Mouse (Mus musculus) forebrain, embryonic 11.5 days (tissue): ENCODE measurements at regions not wholly inside any gene's neighbourhood (a gene's known extent, or its start where the extent isn't known, plus 50 kb on each side); places are given as distances from the start of the nearest gene placed in this dataset.

Source experiments
- ATAC-seq: fragments of 200-750 bp; cut with Nextera tagmentation; replicated peaks from 2 replicates; pipeline ENCODE4 v1.8.0; 2017; ENCODE audit warnings: moderate TSS enrichment; ENCODE audit not compliant: low FRiP score
- DNase-seq: peaks from one replicate; pipeline ENCODE4 v3.0.0-alpha.2; 2017; ENCODE audit warnings: low spot score
- H3K27ac ChIP-seq: fragments of 300-500 bp; sonication (generic); 2 replicates; pipeline ENCODE4 v1.5.1; 2014; ENCODE audit warnings: low read depth, low read length
- H3K27me3 ChIP-seq: fragments of 300-500 bp; sonication (generic); 2 replicates; pipeline ENCODE4 v1.6.1; 2014; ENCODE audit warnings: mild to moderate bottlenecking, low read length, mixed read lengths; ENCODE audit not compliant: control insufficient read depth, insufficient read depth
- H3K36me3 ChIP-seq: fragments of 300-500 bp; sonication (generic); 2 replicates; pipeline ENCODE4 v1.6.1; 2014; ENCODE audit warnings: mild to moderate bottlenecking, low read length, moderate library complexity, mixed read lengths; ENCODE audit not compliant: control insufficient read depth, insufficient read depth
- H3K4me1 ChIP-seq: fragments of 300-500 bp; sonication (generic); replicated peaks from 2 replicates; pipeline ENCODE4 v1.6.1; 2014; ENCODE audit warnings: low read length, mixed read lengths; ENCODE audit not compliant: control insufficient read depth, insufficient read depth
- H3K4me2 ChIP-seq: fragments of 300-500 bp; sonication (generic); 2 replicates; pipeline ENCODE4 v1.6.1; 2014; ENCODE audit warnings: low read depth, mild to moderate bottlenecking, low read length, moderate library complexity, mixed read lengths; ENCODE audit not compliant: severe bottlenecking
- H3K4me3 ChIP-seq: fragments of 300-500 bp; sonication (generic); 2 replicates; pipeline ENCODE4 v1.5.1; 2014; ENCODE audit warnings: low read depth, low read length
- H3K9ac ChIP-seq: fragments of 300-500 bp; sonication (generic); 2 replicates; pipeline ENCODE4 v1.6.1; 2014; ENCODE audit warnings: low read length
- H3K9me3 ChIP-seq: fragments of 300-500 bp; sonication (generic); 2 replicates; pipeline ENCODE4 v1.6.1; 2016; ENCODE audit warnings: low read length, mixed read lengths; ENCODE audit not compliant: control insufficient read depth
- WGBS: fragments of 180-500 bp; shearing (Covaris S2); extraction: QIAGEN DNeasy Blood & Tissue Kit; methylation state at CpG from one replicate; pipeline ENCODE4 v1.1.7; 2014; 5-methylcytosine and 5-hydroxymethylcytosine counted together

DNA sequence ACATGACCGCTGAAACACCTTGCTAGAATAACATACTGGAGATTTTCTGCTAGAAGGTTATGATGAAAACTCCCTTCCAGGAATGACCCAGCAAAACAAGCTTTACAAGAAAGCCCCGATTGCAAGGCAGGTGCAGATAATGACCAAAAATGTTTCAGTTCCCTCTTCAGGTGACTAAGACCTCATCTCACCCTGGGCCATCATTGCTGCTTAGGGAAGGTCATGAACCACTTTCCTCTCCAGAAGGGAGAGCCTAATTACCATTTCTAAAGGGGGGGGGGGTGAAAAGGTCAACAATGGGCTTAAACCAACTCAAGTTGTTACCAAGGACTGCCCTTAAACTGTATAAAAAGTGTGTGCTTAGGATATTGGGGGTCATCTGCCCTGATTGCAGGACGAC, 59.8 kb upstream of the Speer4c start:
- Histone ChIP-seq H3K4me3 (no peak overlapping the region), H3K27me3 (no peaks in the 10 kb centered on the region), H3K27ac (no peak overlapping the region), H3K9ac (no peak overlapping the region), H3K36me3 (no peaks in the 10 kb centered on the region), H3K4me2 (no peak overlapping the region), H3K9me3 (no peaks in the 10 kb centered on the region), H3K4me1 (no peaks in the 10 kb centered on the region)
- 41% methylated on average over 3 of the region's 3 CpGs for WGBS
- ATAC-seq (no peak), DNase-seq (no peak)

DNA sequence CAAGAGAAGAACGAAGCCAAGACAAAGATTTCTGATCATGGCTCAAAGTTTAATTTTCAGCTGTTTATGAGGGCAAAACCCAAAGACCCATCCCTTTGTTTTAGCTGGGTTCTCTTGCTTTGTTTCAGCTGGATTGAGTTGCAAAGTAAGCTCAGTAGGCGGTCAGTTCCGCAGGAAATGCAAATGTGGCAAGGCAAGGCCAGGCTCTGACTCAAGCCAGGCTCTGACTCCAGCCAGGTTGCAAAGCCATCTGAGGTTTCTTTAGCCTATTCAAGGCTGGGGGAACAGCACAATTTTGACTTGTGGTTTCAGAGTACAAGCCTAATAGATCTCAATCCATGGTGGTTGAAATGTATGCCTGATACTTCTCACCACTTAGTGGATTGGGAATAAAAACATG, 60.5 kb upstream of the Speer4c start:
- H3K4me2 ChIP-seq = no peak overlapping the region
- H3K4me3 ChIP-seq = no peak overlapping the region
- 21% methylated on average over 3 of the region's 3 CpGs for WGBS
- no peaks in the 10 kb centered on the region for H3K27me3 ChIP-seq
- no peak overlapping the region for H3K9ac ChIP-seq
- H3K9me3 ChIP-seq = no peaks in the 10 kb centered on the region
- H3K36me3 ChIP-seq = no peaks in the 10 kb centered on the region
- no peak for ATAC-seq
- no peak overlapping the region for H3K27ac ChIP-seq
- no peaks in the 10 kb centered on the region for H3K4me1 ChIP-seq
- DNase-seq = no peak

DNA sequence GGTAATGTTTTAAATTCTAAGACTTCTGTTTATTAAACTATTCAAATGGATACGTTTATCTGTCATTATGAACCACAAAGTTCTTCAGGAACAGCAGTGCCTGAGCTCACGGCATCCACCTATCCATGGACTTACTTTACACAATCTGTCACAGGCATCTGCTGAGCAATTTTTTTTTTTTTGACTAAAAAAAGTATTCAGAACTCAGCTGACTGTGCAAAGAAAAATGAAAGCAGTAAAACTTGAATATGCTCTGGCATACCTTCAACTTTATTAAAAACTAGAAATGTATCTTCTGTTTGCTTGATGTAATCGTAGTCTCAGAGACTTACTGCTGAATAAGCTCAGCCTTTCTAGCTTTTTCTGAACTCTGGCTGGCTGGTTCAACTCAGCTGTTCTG, 62.0 kb upstream of the Speer4c start:
- Histone ChIP-seq H3K4me2 (no peak overlapping the region), H3K27me3 (no peaks in the 10 kb centered on the region), H3K27ac (no peak overlapping the region), H3K4me3 (no peak overlapping the region), H3K9ac (no peak overlapping the region), H3K36me3 (no peaks in the 10 kb centered on the region), H3K4me1 (no peaks in the 10 kb centered on the region), H3K9me3 (no peaks in the 10 kb centered on the region)
- ATAC-seq = no peak
- WGBS = 82% methylated on average over 3 of the region's 3 CpGs
- DNase-seq = no peak

DNA sequence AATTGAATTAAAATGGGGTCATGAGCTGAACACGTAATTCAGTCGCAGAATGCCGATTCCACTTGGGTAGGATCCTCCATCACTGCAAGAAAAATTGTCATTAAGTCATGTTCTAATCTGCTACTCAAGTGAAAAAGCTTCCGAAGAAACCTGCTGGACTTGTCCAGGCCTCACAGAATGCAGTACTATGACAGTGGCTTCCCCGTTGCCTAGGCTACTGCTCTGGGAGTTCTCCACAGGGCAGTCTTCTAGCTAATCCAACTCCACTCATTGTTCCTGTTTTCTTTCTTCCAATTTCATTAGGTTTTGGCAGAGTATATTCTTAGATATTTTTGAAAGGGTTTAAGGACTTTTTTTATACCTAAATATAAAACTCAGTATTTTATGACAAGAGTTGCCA, 89.5 kb upstream of the Speer4c start:
- Histone ChIP-seq H3K27me3 (no peaks in the 10 kb centered on the region), H3K27ac (no peak overlapping the region), H3K9ac (no peak overlapping the region), H3K4me3 (no peak overlapping the region), H3K36me3 (no peaks in the 10 kb centered on the region), H3K9me3 (no peaks in the 10 kb centered on the region), H3K4me1 (no peaks in the 10 kb centered on the region), H3K4me2 (no peak overlapping the region)
- WGBS = 75% methylated on average over 5 of the region's 5 CpGs
- DNase-seq (peak; percentile 49), ATAC-seq (no peak)

DNA sequence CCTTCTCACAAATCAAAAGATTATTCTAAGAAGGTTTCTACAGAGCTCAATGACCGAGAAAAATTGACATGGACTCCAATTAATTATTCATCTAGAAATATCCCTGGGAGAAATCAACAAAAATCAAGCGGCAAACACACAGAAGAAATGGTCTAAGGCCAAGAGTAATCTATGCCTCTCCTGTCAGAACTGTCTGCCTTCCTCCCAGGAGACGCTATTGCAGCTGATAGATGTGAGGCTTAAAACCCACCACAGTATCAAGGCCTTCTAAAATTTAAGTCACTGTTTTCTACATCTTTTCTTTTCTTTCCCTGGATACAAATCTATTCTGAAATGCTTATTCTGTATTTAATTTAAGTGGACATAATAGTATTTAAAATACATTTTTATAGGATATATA, 102.8 kb upstream of the Speer4c start:
- no peak for ATAC-seq
- Histone ChIP-seq H3K9me3 (no peaks in the 10 kb centered on the region), H3K4me3 (no peak overlapping the region), H3K27me3 (no peaks in the 10 kb centered on the region), H3K4me2 (no peak overlapping the region), H3K9ac (no peak overlapping the region), H3K4me1 (no peaks in the 10 kb centered on the region), H3K36me3 (no peaks in the 10 kb centered on the region), H3K27ac (no peak overlapping the region)
- no peak for DNase-seq
- WGBS = 78% methylated on average over 3 of the region's 3 CpGs

DNA sequence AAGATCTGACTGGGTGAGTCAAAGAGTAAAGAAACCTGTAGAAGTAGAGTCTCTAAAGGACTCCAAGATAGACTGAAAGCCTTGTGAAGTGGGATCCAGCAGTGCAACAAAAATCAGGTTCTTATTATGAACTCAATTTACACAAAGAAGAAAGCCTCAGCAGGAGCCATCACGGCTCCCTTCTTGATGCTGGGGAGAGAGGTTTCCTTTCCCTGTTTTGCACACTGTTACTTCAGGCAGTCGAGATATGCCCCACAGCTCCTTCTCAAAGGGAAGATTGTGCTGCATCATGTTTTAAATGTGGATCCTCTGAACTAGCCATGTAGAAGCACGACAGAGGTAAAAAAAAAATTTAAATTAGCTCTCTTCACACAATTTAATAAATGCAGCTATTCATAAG, 103.3 kb upstream of the Speer4c start:
- no peak overlapping the region for H3K4me3 ChIP-seq
- ATAC-seq (no peak), DNase-seq (no peak)
- H3K36me3 ChIP-seq = no peaks in the 10 kb centered on the region
- no peaks in the 10 kb centered on the region for H3K9me3 ChIP-seq
- H3K27me3 ChIP-seq = no peaks in the 10 kb centered on the region
- WGBS = 16% methylated on average over 3 of the region's 3 CpGs
- no peak overlapping the region for H3K27ac ChIP-seq
- no peak overlapping the region for H3K9ac ChIP-seq
- H3K4me1 ChIP-seq = no peaks in the 10 kb centered on the region
- no peak overlapping the region for H3K4me2 ChIP-seq

DNA sequence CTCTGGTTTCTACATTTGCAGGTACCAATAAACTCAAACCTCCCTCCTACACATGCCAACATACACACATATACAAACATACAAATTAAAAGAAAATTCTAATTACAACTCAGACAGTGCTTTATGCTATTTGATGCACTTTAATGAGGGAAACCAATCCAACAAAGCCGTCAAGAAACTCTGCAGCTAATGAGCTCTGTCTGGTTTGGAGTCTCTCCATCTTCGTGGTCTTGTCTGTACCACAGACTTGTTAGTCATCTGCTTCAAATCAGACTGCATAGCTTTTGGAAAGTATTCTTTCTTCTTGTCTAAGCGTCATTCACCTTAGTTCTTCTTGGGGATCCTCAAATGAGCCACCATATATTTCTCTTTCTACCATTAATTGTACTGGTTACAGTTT, 108.9 kb upstream of the Speer4c start:
- Histone ChIP-seq H3K9me3 (no peaks in the 10 kb centered on the region), H3K4me2 (no peak overlapping the region), H3K27me3 (no peaks in the 10 kb centered on the region), H3K4me3 (no peak overlapping the region), H3K36me3 (no peaks in the 10 kb centered on the region), H3K27ac (no peak overlapping the region), H3K4me1 (no peaks in the 10 kb centered on the region), H3K9ac (no peak overlapping the region)
- ATAC-seq (no peak), DNase-seq (no peak)
- 86% methylated on average over 3 of the region's 3 CpGs for WGBS

DNA sequence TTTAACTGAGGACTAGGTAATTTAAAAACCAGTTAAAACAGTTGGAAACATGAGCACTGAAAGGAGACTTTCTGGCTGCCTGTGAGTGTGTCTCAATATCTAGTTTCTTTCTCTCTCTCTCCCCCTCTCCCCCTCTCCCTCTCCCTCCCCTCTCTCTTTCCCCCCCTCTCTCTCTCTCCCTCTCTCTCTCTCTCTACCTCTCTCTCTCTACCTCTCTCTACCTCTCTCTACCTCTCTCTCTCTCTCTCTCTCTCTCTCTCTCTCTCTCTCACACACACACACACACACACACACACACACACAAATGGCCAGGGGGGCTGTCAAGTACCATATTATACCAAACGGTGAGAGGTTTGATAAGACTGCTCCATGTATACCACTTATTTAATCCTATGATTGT, 103.0 kb upstream of the Cacna2d1 start:
- Histone ChIP-seq H3K4me3 (no peak overlapping the region), H3K27ac (no peak overlapping the region), H3K36me3 (no peaks in the 10 kb centered on the region), H3K4me2 (no peak overlapping the region), H3K9me3 (no peaks in the 10 kb centered on the region), H3K4me1 (no peaks in the 10 kb centered on the region), H3K9ac (no peak overlapping the region), H3K27me3 (no peaks in the 10 kb centered on the region)
- 86% methylated on average over 1 of the region's 1 CpGs for whole genome bisulfite sequencing
- no peak for DNase-seq
- ATAC-seq = no peak

DNA sequence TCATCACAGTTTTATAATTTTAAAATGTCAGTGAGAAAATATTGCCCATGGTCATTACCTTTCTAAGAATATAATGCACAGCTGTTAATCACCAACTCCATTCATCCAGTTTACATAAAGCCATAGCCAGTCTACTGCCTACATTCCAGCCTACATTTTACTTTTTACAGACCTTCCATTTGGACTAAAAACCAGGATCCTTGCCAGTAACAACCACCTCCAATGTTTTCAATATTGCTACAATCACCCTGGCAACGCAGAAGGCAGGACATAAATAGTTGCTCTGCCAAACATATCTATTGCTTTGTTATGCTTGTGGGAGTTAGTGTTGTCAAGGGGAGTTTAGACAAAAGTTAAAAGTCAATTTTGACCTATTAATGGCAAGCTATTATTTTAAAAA, 102.2 kb upstream of the Cacna2d1 start:
- Histone ChIP-seq H3K4me2 (no peak overlapping the region), H3K4me3 (no peak overlapping the region), H3K36me3 (no peaks in the 10 kb centered on the region), H3K4me1 (no peaks in the 10 kb centered on the region), H3K9ac (no peak overlapping the region), H3K27ac (no peak overlapping the region), H3K27me3 (no peaks in the 10 kb centered on the region), H3K9me3 (no peaks in the 10 kb centered on the region)
- DNase-seq = no peak
- WGBS = 88% methylated on average over 1 of the region's 1 CpGs
- ATAC-seq = no peak
